Mouse (Mus musculus) forebrain, embryonic 10.5 days (tissue): ENCODE results near the gene Rap1gds1. TPM values are rescaled to one million over a fixed set of nuclear protein-coding genes. Genes with fewer than 3 reads are reported as not detected.

ENCODE experiments used
- DNase-seq: peaks from one replicate; pipeline ENCODE4 v3.0.0-alpha.2; 2017; ENCODE audit warnings: low spot score; ENCODE audit errors: extremely low spot score
- H3K27ac ChIP-seq: fragments of 300-500 bp; sonication (generic); 2 replicates; pipeline ENCODE4 v1.5.1; 2016; ENCODE audit warnings: mild to moderate bottlenecking
- H3K27me3 ChIP-seq: fragments of 300-500 bp; sonication (generic); 2 replicates; pipeline ENCODE4 v1.6.1; 2016; ENCODE audit warnings: mild to moderate bottlenecking; ENCODE audit not compliant: poor library complexity, severe bottlenecking
- H3K36me3 ChIP-seq: fragments of 300-500 bp; sonication (generic); replicated peaks from 2 replicates; pipeline ENCODE4 v1.6.1; 2016; ENCODE audit warnings: mild to moderate bottlenecking, moderate library complexity
- H3K4me1 ChIP-seq: fragments of 300-500 bp; sonication (generic); 2 replicates; pipeline ENCODE4 v1.6.1; 2016
- H3K4me3 ChIP-seq: fragments of 300-500 bp; sonication (generic); 2 replicates; pipeline ENCODE4 v1.5.1; 2016; ENCODE audit warnings: mild to moderate bottlenecking, moderate library complexity
- H3K9me3 ChIP-seq: fragments of 300-500 bp; sonication (generic); 2 replicates; pipeline ENCODE4 v1.6.1; 2016; ENCODE audit warnings: mild to moderate bottlenecking, moderate library complexity
- WGBS: fragments of 180-500 bp; shearing (Covaris S2); methylation state at CpG from one replicate; pipeline ENCODE4 v1.1.7; 2016; 5-methylcytosine and 5-hydroxymethylcytosine counted together
- polyA plus RNA-seq: library from polyadenylated mRNA; unstranded; fragments of >200 nt; fragmentation: Nextera tagmentation; extraction: Ambion mirVana; gene quantifications from 2 replicates; pipeline ENCODE4 v1.2.1, GENCODE M21; 2016

The Rap1gds1 gene
- polyA plus RNA-seq, 1 experiment from 2014 or later, result 55.0 TPM

GRCm38 (mm10) chr3:138916591-138916990 lies 158.4 kb downstream of the Rap1gds1 start:
- no peaks in the 10 kb centered on the region for H3K27me3 ChIP-seq

GRCm38 (mm10) chr3:138914626-138915288 lies 160.2 kb downstream of the Rap1gds1 start:
- 78% methylated on average over 8 of the region's 8 CpGs for WGBS

More at GRCm38 (mm10) chr3:138916591-138916990, 158.4 kb downstream of the Rap1gds1 start:
- H3K9me3 ChIP-seq, result no peaks in the 10 kb centered on the region
- no peak overlapping the region for H3K27ac ChIP-seq
- H3K4me3 ChIP-seq, result no peak overlapping the region
- peaks cover 6% of the 10 kb centered on the region for H3K4me1 ChIP-seq
- no peak for DNase-seq
- 91% methylated on average over 4 of the region's 4 CpGs for WGBS
- no peaks in the 10 kb centered on the region for H3K36me3 ChIP-seq

GRCm38 (mm10) chr3:138912504-138912903 lies 162.5 kb downstream of the Rap1gds1 start:
- Histone ChIP-seq H3K27me3 (no peaks in the 10 kb centered on the region), H3K27ac (no peak overlapping the region), H3K4me1 (peaks cover 6% of the 10 kb centered on the region), H3K36me3 (no peaks in the 10 kb centered on the region), H3K9me3 (no peaks in the 10 kb centered on the region), H3K4me3 (no peak overlapping the region)
- DNase-seq, result no peak
- WGBS, result 88% methylated on average over 8 of the region's 8 CpGs

More at GRCm38 (mm10) chr3:138914626-138915288, 160.2 kb downstream of the Rap1gds1 start:
- Histone ChIP-seq H3K27ac (no peak overlapping the region), H3K27me3 (no peaks in the 10 kb centered on the region), H3K4me1 (peaks cover 6% of the 10 kb centered on the region), H3K9me3 (no peaks in the 10 kb centered on the region), H3K36me3 (no peaks in the 10 kb centered on the region), H3K4me3 (no peak overlapping the region)
- DNase-seq, result no peak

- Histone ChIP-seq H3K27ac (no peak overlapping the region), H3K9me3 (no peaks in the 10 kb centered on the region), H3K4me3 (no peak overlapping the region), H3K4me1 (peaks cover 17% of the 10 kb centered on the region), H3K27me3 (no peaks in the 10 kb centered on the region), H3K36me3 (no peaks in the 10 kb centered on the region)
- WGBS, result 77% methylated on average over 2 of the region's 2 CpGs
- peak; percentile 9 for DNase-seq
These were observed 165.7 kb downstream of the Rap1gds1 start for GRCm38 (mm10) chr3:138909313-138909712.

DNA sequence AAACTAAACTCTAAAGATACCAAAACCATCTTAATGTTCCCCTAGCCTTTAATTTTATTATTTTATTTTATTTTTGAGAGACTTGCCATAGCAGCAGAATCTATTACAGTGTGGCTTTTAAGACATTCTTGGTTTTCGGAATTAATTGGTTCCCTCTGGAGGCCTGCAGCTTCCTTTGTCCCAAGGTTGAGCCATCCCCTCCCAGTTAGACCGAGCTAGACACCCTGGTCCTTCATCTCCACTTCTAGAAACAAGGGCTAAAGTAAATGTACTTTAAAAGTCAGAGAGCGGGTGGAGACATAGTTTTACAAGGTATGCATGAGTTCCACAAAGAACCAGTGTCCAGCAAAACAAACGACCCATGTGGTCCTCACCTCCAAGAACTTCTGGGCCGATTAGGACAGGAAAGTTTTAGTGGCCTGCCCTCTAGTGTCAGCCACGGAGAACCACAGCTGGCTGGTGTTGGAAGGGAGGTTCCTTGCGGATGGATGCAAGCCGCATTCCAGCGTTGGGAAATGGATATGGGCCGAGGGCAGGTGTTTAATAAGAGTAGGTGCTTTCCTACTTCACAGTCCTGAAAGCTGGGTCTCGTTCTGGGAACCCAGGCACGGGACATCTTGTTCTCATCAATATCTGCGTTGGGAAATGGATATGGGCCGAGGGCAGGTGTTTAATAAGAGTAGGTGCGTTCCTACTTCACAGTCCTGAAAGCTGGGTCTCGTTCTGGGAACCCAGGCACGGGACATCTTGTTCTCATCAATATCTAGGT lies 168.7 kb downstream of the Rap1gds1 start:
- Histone ChIP-seq H3K4me1 (peaks cover 17% of the 10 kb centered on the region), H3K9me3 (no peaks in the 10 kb centered on the region), H3K27me3 (no peaks in the 10 kb centered on the region), H3K36me3 (peaks cover 17% of the 10 kb centered on the region), H3K4me3 (no peak overlapping the region), H3K27ac (peak overlapping the region; percentile 77)
- WGBS, result 33% methylated on average over 17 of the region's 17 CpGs
- peak; percentile 73 for DNase-seq

GRCm38 (mm10) chr3:138905678-138906077 lies 169.3 kb downstream of the Rap1gds1 start:
- WGBS, result 30% methylated on average over 7 of the region's 7 CpGs
- Histone ChIP-seq H3K4me1 (peaks cover 17% of the 10 kb centered on the region), H3K27me3 (no peaks in the 10 kb centered on the region), H3K4me3 (no peak overlapping the region), H3K36me3 (peaks cover 23% of the 10 kb centered on the region), H3K27ac (peak overlapping the region; percentile 77), H3K9me3 (no peaks in the 10 kb centered on the region)
- DNase-seq, result no peak

DNA sequence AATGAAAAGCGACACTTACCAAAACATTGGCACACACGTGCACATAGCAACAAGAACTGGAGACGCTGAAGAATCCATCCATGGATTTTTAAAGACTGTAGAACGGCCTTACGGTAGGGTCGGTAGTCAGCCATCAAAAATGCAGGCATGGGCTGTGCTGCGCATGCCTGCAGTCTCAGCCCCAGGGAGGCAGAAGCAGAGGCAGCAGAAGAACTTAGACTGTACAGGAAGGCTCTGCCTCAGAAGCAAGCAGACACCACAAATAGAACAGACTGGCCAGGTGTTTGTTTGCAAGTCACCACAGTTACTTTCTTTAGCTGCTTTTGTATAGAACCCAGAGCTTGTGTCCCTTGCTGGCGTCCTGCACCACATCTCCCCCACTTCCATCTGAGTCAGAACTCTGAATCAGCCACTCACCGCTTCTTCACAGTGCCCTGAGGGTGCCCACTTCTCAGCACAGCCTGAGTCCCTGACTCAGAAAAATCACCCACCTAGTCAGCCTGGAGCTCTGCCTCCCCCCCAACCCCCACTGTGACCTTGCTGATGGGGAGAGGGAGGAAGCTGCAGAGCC lies 174.3 kb downstream of the Rap1gds1 start:
- H3K27me3 ChIP-seq, result no peaks in the 10 kb centered on the region
- no peak overlapping the region for H3K4me3 ChIP-seq
- DNase-seq, result no peak
- H3K9me3 ChIP-seq, result no peaks in the 10 kb centered on the region
- WGBS, result 93% methylated on average over 9 of the region's 9 CpGs
- peaks cover 60% of the 10 kb centered on the region for H3K36me3 ChIP-seq
- H3K4me1 ChIP-seq, result peaks cover 8% of the 10 kb centered on the region
- H3K27ac ChIP-seq, result no peak overlapping the region

GRCm38 (mm10) chr3:138898055-138898454 lies 176.9 kb downstream of the Rap1gds1 start:
- H3K9me3 ChIP-seq, result no peaks in the 10 kb centered on the region
- no peaks in the 10 kb centered on the region for H3K27me3 ChIP-seq
- DNase-seq, result no peak
- H3K4me1 ChIP-seq, result peaks cover 19% of the 10 kb centered on the region
- no peak overlapping the region for H3K27ac ChIP-seq
- 96% methylated on average over 8 of the region's 8 CpGs for WGBS
- peaks cover 64% of the 10 kb centered on the region for H3K36me3 ChIP-seq
- H3K4me3 ChIP-seq, result no peak overlapping the region

DNA sequence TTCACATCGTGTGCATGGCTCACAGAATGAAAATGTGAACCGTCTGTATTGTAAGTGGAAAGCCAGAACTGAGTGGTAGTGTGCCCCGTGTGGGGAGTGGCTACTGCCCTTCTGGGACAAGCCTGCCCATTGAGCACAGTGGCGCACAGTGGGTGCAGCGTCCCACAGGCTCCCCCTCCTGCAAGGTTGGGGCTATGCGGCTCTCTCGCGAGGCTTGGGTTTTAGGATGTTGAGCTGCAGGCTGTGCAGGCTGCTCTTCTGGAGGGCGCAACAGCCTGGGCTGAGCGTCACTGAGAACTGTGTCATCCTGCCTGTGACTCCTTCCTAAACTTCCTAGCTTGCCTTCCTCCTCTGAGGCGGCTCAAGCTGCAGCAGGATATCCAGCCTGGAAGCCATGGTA lies 177.5 kb downstream of the Rap1gds1 start:
- Histone ChIP-seq H3K4me1 (peaks cover 24% of the 10 kb centered on the region), H3K27ac (no peak overlapping the region), H3K27me3 (no peaks in the 10 kb centered on the region), H3K9me3 (no peaks in the 10 kb centered on the region), H3K36me3 (peaks cover 59% of the 10 kb centered on the region), H3K4me3 (no peak overlapping the region)
- DNase-seq, result no peak
- WGBS, result 85% methylated on average over 11 of the region's 11 CpGs

- Histone ChIP-seq H3K9me3 (no peaks in the 10 kb centered on the region), H3K27ac (peak overlapping the region; percentile 48; the same call in 1 of the 2 replicates), H3K27me3 (no peaks in the 10 kb centered on the region), H3K4me1 (peaks cover 39% of the 10 kb centered on the region), H3K36me3 (peaks cover 26% of the 10 kb centered on the region), H3K4me3 (no peak overlapping the region)
- DNase-seq, result no peak
- WGBS, result 55% methylated on average over 5 of the region's 5 CpGs
These were observed 181.5 kb downstream of the Rap1gds1 start for GRCm38 (mm10) chr3:138893520-138893919.

DNA sequence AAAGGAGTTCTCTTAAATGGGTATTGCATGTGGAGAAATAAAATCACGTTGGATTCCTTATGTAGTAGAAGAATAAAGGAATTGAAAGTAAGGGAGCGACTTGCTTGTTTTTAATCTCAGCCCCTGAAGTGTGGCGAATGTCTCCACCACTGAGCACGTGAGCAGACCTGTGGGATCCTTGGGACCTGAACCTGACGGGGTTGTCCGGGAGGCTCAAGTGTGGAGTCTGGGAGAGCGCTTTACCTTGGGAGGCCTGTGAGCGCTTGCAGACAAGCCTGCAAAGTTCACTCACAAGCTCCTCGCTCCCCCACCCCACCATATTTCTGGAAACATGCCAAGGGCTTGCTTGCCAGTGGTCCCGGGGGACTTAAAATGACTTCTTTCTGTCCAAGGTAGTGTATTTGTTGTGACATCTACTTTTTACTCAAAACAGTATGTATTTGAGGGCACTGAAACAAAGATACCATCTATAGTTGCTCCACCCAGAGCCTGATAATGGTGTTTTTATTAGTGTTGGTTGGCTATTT lies 185.2 kb downstream of the Rap1gds1 start:
- Histone ChIP-seq H3K9me3 (no peaks in the 10 kb centered on the region), H3K4me3 (no peak overlapping the region), H3K4me1 (peaks cover 38% of the 10 kb centered on the region), H3K27me3 (no peaks in the 10 kb centered on the region), H3K36me3 (peaks cover under 1% of the 10 kb centered on the region; the same call in 1 of the 2 replicates), H3K27ac (no peak overlapping the region)
- WGBS, result 92% methylated on average over 10 of the region's 10 CpGs
- no peak for DNase-seq

DNA sequence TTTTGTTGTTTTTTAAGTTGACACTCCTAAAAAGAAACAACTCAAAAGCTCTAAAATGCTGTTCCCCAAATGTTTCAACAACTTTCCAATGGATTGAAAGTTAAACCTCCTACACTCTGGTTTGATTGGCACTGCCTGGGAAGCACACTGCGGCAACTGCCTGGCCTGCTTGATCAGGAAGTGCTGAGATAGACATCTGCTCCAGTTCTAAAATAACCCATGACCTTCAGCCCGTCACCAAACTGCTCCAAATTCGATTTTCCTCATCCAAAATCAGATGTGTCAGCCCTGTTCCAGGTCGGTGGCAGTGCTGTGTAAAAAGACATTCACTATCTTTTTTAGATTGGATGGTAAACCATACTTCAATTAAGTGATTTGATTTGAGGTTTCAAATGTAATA lies 185.8 kb downstream of the Rap1gds1 start:
- DNase-seq, result no peak
- WGBS, result 72% methylated on average over 4 of the region's 4 CpGs
- no peak overlapping the region for H3K27ac ChIP-seq
- no peaks in the 10 kb centered on the region for H3K9me3 ChIP-seq
- no peak overlapping the region for H3K4me3 ChIP-seq
- peaks cover 32% of the 10 kb centered on the region for H3K4me1 ChIP-seq
- H3K27me3 ChIP-seq, result no peaks in the 10 kb centered on the region
- no peaks in the 10 kb centered on the region; the same call in 1 of the 2 replicates for H3K36me3 ChIP-seq
